Mouse (Mus musculus): ENCODE measurements around the gene Emcn.

DNA sequence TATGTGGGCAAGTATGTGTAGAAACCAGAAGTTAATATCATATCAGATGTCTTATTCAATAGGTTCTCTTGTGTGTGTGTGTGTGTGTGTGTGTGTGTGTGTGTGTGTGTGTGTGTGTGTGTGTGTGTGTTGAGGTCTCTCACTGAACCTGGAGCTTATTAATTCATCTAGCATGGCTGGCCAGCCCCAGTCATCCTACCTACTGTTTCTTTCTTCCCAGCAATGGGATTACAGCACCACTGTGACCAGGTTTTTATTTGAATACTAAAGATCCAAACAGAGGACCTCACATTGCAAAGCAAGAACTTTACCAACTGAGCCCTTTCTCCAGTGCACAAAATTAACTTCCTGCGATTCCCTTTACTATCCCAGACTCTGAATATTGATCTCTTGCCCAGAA lies 131.3 kb downstream of the Emcn start:
- TF ChIP-seq POLR2A (IDR thresholded peaks at IDR 0.05; ENCODE audit: low read depth, low read length) (no peak), CTCF (IDR thresholded peaks at IDR 0.05; ENCODE audit: borderline replicate concordance, insufficient read depth, low read length) (no peak)

All from embryonic fibroblast, embryonic 13.5 days (primary cell).